Mouse (Mus musculus) spleen, postnatal 10 days (tissue): Measurements from ENCODE around the gene Tmem266.

Source experiments
- DNase-seq, 2 experiments: peaks; one replicate each; pipeline ENCODE4 v3.0.0; 2021 to 2022; ENCODE audit warnings: low spot score in 2 of 2

Gene Tmem266

GRCm38 (mm10) chr9:55326515-55327233 is at the start of gene Tmem266, which contains the start of gene Nrg4:
Gene Tmem266 (plus strand): TSS chr9:55326913.
Gene Nrg4 (minus strand): TSS chr9:55326844.
- DNase-seq = peak; percentile 24 to 48

GRCm38 (mm10) chr9:55277562-55277961 is 49.2 kb upstream of the Tmem266 start:
- DNase-seq = no peak

- no peak for DNase-seq
These were observed 47.4 kb upstream of the Tmem266 start for GRCm38 (mm10) chr9:55279114-55279825.

GRCm38 (mm10) chr9:55283516-55283915 is 43.2 kb upstream of the Tmem266 start:
- DNase-seq = peak in 1 of 2 experiments; percentile 24

GRCm38 (mm10) chr9:55285197-55285596 is 41.5 kb upstream of the Tmem266 start:
- DNase-seq = no peak

GRCm38 (mm10) chr9:55289475-55290198 is 37.1 kb upstream of the Tmem266 start:
- no peak for DNase-seq

- no peak for DNase-seq
These were observed 34.7 kb upstream of the Tmem266 start for GRCm38 (mm10) chr9:55291966-55292365.

GRCm38 (mm10) chr9:55296221-55296620 is 30.5 kb upstream of the Tmem266 start:
- no peak for DNase-seq

GRCm38 (mm10) chr9:55307066-55307465 is 19.6 kb upstream of the Tmem266 start:
- no peak for DNase-seq

- DNase-seq = no peak
These were observed 19.2 kb upstream of the Tmem266 start for GRCm38 (mm10) chr9:55307557-55307956.

GRCm38 (mm10) chr9:55308455-55308854 is 18.3 kb upstream of the Tmem266 start:
- DNase-seq = no peak

GRCm38 (mm10) chr9:55311560-55311959 is 15.2 kb upstream of the Tmem266 start:
- DNase-seq = peak; percentile 45 to 66

- no peak for DNase-seq
These were observed 13.0 kb upstream of the Tmem266 start for GRCm38 (mm10) chr9:55313619-55314261.

- DNase-seq = no peak
These were observed 4.1 kb upstream of the Tmem266 start for GRCm38 (mm10) chr9:55322641-55323040.

GRCm38 (mm10) chr9:55324085-55324484 is 2.6 kb upstream of the Tmem266 start:
- no peak for DNase-seq

- DNase-seq = no peak
These were observed 2.2 kb upstream of the Tmem266 start for GRCm38 (mm10) chr9:55324516-55324915.

- no peak for DNase-seq
These were observed 1.7 kb upstream of the Tmem266 start for GRCm38 (mm10) chr9:55325061-55325460.

- DNase-seq = no peak
These were observed 874 bp upstream of the Tmem266 start for GRCm38 (mm10) chr9:55325564-55326514.

- peak; percentile 6 to 31 for DNase-seq
These were observed 512 bp downstream of the Tmem266 start for GRCm38 (mm10) chr9:55327234-55327615.

- no peak for DNase-seq
These were observed 1.6 kb downstream of the Tmem266 start for GRCm38 (mm10) chr9:55328151-55328918.
